Mouse (Mus musculus) midbrain, embryonic 14.5 days (tissue): ENCODE results near the gene Elf4. TPM values are rescaled to one million over a fixed set of nuclear protein-coding genes. Genes with fewer than 3 reads are reported as not detected.

Experiments used
- ATAC-seq: fragments of 200-750 bp; cut with Nextera tagmentation; 2 replicates; pipeline ENCODE4 v1.8.0; 2017; ENCODE audit warnings: moderate number of reproducible peaks, moderate library complexity; ENCODE audit not compliant: low FRiP score, low TSS enrichment
- DNase-seq: peaks from one replicate; pipeline ENCODE4 v3.0.0-alpha.2; 2015
- H3K27ac ChIP-seq: fragments of 300-500 bp; sonication (generic); replicated peaks from 2 replicates; pipeline ENCODE4 v1.5.1; 2014; ENCODE audit warnings: mild to moderate bottlenecking, low read depth, low read length, moderate library complexity
- H3K27me3 ChIP-seq: fragments of 300-500 bp; sonication (generic); 2 replicates; pipeline ENCODE4 v1.6.1; 2014; ENCODE audit warnings: low read length, control low read depth, mixed read lengths; ENCODE audit not compliant: control insufficient read depth, insufficient read depth
- H3K36me3 ChIP-seq: fragments of 300-500 bp; sonication (generic); 2 replicates; pipeline ENCODE4 v1.6.1; 2014; ENCODE audit warnings: low read length, control low read depth; ENCODE audit not compliant: control insufficient read depth, insufficient read depth
- H3K4me1 ChIP-seq: fragments of 300-500 bp; sonication (generic); 2 replicates; pipeline ENCODE4 v1.6.1; 2014; ENCODE audit warnings: mild to moderate bottlenecking, antibody characterized with exemption, low read length, control low read depth; ENCODE audit not compliant: control insufficient read depth, insufficient read depth
- H3K4me2 ChIP-seq: fragments of 300-500 bp; sonication (generic); 2 replicates; pipeline ENCODE4 v1.6.1; 2014; ENCODE audit warnings: mild to moderate bottlenecking, low read length, moderate library complexity
- H3K4me3 ChIP-seq: fragments of 300-500 bp; sonication (generic); replicated peaks from 2 replicates; pipeline ENCODE4 v1.5.1; 2014; ENCODE audit warnings: low read depth, low read length
- H3K9ac ChIP-seq: fragments of 300-500 bp; sonication (generic); replicated peaks from 2 replicates; pipeline ENCODE4 v1.6.1; 2014; ENCODE audit warnings: mild to moderate bottlenecking, low read length, moderate library complexity
- H3K9me3 ChIP-seq: fragments of 300-500 bp; sonication (generic); 2 replicates; pipeline ENCODE4 v1.6.1; 2016; ENCODE audit warnings: low read length, control low read depth, mixed read lengths; ENCODE audit not compliant: control insufficient read depth
- WGBS: fragments of 180-500 bp; shearing (Covaris S2); extraction: QIAGEN DNeasy Blood & Tissue Kit; methylation state at CpG from one replicate; pipeline ENCODE4 v1.1.7; 2014; 5-methylcytosine and 5-hydroxymethylcytosine counted together
- polyA plus RNA-seq: library from polyadenylated mRNA; unstranded; fragments of >200 nt; fragmentation: Nextera tagmentation; extraction: Ambion mirVana; gene quantifications from 2 replicates; pipeline ENCODE4 v1.2.1, GENCODE M21; 2014

The Elf4 gene
- polyA plus RNA-seq = 0.20 and 0.95 TPM in 2 replicates

DNA sequence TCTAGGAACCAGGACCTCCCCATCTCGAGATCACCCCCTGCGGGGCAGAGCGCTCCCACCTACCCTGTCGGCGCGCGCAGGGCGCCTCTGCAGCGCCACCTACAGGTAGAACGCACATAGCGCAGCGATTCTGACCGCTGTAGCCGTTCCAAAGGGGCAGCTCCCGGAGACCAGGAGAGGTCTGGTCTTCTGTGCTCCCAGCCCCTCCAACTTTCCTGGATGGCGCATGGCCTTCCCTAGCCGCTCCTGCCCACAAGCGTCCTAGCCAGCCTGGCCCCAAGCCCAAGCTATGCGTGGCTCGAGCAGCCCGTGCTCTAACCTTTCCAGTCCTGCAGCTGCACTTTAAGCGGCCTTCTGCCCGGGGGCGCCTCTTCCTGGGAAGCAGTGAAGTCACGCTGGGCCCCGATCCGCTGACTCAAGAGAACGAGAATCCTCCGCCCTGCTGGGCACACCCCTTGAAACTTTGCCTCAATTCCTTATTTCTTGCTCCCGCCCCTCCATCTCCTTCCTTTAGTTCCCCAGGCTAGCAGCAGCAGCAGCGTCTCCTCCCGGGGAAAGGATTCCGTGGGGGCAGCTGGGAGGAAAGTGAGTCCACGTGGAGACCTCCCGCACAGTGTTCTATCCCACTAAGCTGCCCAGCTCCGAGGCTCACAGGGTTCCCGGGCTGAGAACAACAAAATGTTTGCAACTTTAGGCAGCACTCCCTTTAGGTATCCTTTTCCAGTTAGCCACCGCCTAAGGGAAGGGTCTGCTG, at the start of gene Elf4:
TSS of gene Elf4 (minus strand) at position 379 of the 754 bp plus-strand sequence.
- Histone ChIP-seq H3K36me3 (no peaks in the 10 kb centered on the region), H3K4me2 (peak within 1 kb of the TSS; percentile 56), H3K4me3 (peak within 1 kb of the TSS; percentile 26), H3K27ac (no peak within 1 kb of the TSS), H3K27me3 (no peaks in the 10 kb centered on the region), H3K4me1 (no peaks in the 10 kb centered on the region), H3K9ac (peak within 1 kb of the TSS; percentile 43), H3K9me3 (no peaks in the 10 kb centered on the region)
- 17% methylated on average over 38 of the region's 38 CpGs for WGBS
- DNase-seq (peak; percentile 82), ATAC-seq (peak; percentile 80)

DNA sequence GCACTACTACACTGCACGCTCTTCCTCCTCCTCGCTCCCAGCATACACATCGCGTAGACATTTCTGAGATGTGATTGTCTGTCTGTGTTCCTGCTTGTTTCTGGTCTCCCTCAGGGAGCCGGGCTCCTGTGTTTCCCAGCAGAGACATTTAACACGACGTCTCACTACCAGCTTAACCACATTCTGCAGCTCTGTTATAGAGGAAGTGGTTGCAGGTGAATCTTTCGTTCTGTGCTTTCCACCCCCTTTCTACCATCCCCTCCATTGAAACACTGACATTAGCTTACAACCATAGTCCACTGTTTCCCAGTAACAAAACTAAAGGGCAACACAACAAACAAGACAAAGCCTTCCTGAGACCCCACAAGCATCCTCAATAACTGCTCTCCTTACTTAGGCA, 30.8 kb upstream of the Elf4 start:
- Histone ChIP-seq H3K4me3 (no peak overlapping the region), H3K9ac (no peak overlapping the region), H3K4me1 (no peaks in the 10 kb centered on the region), H3K27me3 (no peaks in the 10 kb centered on the region), H3K9me3 (no peaks in the 10 kb centered on the region), H3K36me3 (0 out of 2 replicates have a peak, but pooled peaks cover 4% of the 10 kb centered on the region), H3K27ac (no peak overlapping the region), H3K4me2 (no peak overlapping the region)
- DNase-seq = no peak
- WGBS = 94% methylated on average over 8 of the region's 8 CpGs
- no peak for ATAC-seq

DNA sequence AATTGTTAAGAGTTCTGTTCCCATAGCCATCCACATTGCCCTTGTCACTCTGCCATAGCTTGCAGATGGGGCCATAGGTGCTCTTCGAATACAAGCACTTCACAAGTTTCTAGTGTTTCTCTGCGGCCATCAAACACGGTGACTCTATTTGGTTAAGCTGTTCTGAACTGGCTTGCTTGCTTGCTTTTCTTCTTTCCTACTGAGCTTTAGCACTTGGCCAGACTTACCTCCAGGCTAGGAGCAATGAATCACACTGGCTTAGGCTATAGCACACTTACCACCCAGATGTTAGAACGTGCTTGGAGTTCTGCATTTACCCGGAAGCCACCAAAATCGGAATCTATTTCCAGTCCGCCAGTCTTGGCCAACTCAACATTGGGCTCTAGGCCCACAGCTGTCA, 18.8 kb upstream of the Elf4 start:
- Histone ChIP-seq H3K9me3 (no peaks in the 10 kb centered on the region), H3K4me3 (no peak overlapping the region), H3K27me3 (no peaks in the 10 kb centered on the region), H3K4me1 (no peaks in the 10 kb centered on the region), H3K4me2 (no peak overlapping the region), H3K9ac (no peak overlapping the region), H3K36me3 (peaks cover 32% of the 10 kb centered on the region), H3K27ac (no peak overlapping the region)
- WGBS = 95% methylated on average over 7 of the region's 7 CpGs
- ATAC-seq (no peak), DNase-seq (no peak)

DNA sequence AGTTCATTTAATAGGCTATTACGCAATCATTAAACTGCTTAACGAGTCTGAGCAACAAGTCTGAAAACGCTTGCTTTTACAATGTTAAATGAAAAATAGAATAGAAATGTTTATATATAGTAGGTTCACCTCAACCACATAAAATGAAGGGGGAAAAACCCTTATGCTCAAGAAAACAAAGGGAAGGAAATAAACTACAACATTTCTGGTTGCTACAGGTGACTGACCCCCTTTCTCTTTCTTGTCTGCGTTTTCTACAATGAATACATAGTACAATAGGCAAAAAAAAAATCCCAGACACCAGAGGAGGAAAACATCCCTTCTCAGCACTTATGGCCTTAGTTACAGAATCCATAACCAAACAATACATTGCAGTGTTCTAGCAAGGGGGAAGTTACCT, 18.2 kb upstream of the Elf4 start:
- DNase-seq (no peak), ATAC-seq (no peak)
- no peak overlapping the region for H3K9ac ChIP-seq
- no peak overlapping the region for H3K4me2 ChIP-seq
- no peak overlapping the region for H3K27ac ChIP-seq
- no peaks in the 10 kb centered on the region for H3K27me3 ChIP-seq
- 90% methylated on average over 4 of the region's 4 CpGs for WGBS
- H3K9me3 ChIP-seq = no peaks in the 10 kb centered on the region
- peaks cover 36% of the 10 kb centered on the region for H3K36me3 ChIP-seq
- H3K4me3 ChIP-seq = no peak overlapping the region
- H3K4me1 ChIP-seq = no peaks in the 10 kb centered on the region

DNA sequence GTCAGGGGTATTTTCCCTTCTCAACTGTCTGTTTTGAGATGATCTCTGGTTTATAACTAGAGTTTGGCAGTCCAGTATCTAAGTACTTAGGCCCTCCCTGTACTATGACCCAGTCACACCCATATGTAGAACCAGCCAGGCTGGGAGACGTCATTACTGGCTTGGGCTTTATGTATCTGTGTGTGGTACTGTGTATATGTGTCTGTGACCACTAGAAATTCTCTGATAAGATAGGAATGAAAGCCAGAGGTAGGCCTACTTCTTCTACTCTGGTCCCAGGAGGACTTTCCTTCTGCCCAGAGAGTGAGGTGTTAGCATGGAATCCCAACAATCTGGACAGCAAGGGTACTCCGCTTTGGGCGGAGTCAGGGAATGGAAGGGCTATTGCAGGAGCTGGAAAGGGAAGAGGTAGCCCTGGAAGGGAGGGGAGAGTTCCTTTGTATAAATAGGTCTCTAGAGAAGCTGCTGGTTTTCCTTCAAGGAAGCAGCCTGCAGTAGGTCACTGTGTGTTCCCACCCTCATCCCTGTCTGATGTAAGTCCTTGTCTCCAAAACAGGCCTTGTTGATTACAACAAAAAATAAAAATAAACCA, 4.5 kb upstream of the Elf4 start:
- no peaks in the 10 kb centered on the region for H3K27me3 ChIP-seq
- no peak overlapping the region for H3K9ac ChIP-seq
- WGBS = 88% methylated on average over 3 of the region's 3 CpGs
- H3K36me3 ChIP-seq = 0 out of 2 replicates have a peak, but pooled peaks cover 1% of the 10 kb centered on the region
- DNase-seq (no peak), ATAC-seq (no peak)
- H3K4me3 ChIP-seq = no peak overlapping the region
- H3K4me2 ChIP-seq = no peak overlapping the region
- no peak overlapping the region for H3K27ac ChIP-seq
- no peaks in the 10 kb centered on the region for H3K4me1 ChIP-seq
- no peaks in the 10 kb centered on the region for H3K9me3 ChIP-seq

DNA sequence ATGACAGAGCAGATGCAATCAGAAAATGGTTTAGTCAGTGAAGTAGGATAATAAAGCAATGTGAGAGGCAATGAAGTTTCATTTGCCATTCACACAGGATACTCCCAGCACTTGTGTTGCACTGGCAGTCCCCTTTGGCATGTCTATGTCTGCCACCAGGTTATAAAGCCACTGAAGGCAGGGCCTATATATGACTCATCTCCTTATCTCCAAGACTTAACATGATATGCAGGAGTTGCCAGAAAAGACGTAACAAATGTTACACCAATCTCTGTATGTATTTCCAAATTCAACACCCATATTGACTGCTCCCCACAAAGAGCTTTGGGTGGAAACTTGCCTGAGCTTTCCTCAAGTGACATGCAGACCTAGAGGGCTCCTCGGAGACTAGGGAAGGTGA, 3.2 kb upstream of the Elf4 start:
- no peak overlapping the region for H3K4me3 ChIP-seq
- no peak for ATAC-seq
- no peak overlapping the region for H3K4me2 ChIP-seq
- DNase-seq = no peak
- no peaks in the 10 kb centered on the region for H3K4me1 ChIP-seq
- H3K27me3 ChIP-seq = no peaks in the 10 kb centered on the region
- no peaks in the 10 kb centered on the region for H3K9me3 ChIP-seq
- H3K36me3 ChIP-seq = no peaks in the 10 kb centered on the region
- no peak overlapping the region for H3K9ac ChIP-seq
- 84% methylated on average over 2 of the region's 2 CpGs for WGBS
- H3K27ac ChIP-seq = no peak overlapping the region

DNA sequence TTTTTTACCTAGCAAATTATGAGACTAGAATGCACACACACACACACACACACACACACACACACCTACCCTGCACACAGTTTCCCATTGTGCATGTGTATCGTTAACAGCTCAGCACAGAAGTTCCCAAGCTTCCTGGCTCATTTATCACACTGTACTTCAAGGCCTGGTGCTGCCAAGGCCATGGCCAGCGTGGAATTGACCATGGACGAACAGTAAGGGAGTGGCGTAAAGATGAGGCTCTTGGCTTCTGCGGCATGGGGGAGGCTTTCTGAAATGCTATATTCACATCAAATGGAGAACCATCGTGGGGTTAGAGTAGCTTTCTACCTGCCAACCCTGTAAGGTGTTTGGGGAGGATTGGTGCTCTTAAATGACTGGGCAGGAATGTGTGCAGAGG, 1.5 kb upstream of the Elf4 start:
- 93% methylated on average over 6 of the region's 6 CpGs for WGBS

DNA sequence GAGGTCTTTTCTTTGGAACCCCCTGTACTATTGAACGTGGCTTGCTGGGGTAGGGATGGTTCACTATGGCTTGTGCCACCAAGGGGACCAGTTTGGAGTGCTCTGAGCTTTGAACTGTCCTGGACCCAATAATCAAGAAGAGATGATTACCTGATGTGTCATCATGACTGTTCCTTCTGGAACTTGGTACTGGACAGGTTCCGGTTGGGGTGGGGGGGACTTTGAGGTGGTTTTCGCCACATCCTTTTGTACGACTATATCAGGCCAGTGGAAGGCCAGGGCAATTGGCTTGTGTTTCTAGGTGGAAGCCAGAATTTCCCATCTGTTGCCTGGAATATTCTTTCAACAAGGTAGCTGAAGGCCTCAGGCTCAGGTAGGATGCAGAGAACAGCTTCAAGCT, 704 bp upstream of the Elf4 start:
- no peak overlapping the region for H3K4me2 ChIP-seq
- H3K9ac ChIP-seq = no peak overlapping the region
- 88% methylated on average over 4 of the region's 4 CpGs for WGBS
- H3K9me3 ChIP-seq = no peaks in the 10 kb centered on the region
- no peak for ATAC-seq
- H3K4me3 ChIP-seq = no peak overlapping the region
- no peaks in the 10 kb centered on the region for H3K27me3 ChIP-seq
- H3K27ac ChIP-seq = no peak overlapping the region
- no peaks in the 10 kb centered on the region for H3K4me1 ChIP-seq
- DNase-seq = no peak
- H3K36me3 ChIP-seq = no peaks in the 10 kb centered on the region

More for the DNA sequence above, 1.5 kb upstream of the Elf4 start:
- H3K4me1 ChIP-seq = no peaks in the 10 kb centered on the region
- DNase-seq = no peak
- no peak for ATAC-seq
- no peak overlapping the region for H3K4me3 ChIP-seq
- H3K27me3 ChIP-seq = no peaks in the 10 kb centered on the region
- H3K36me3 ChIP-seq = no peaks in the 10 kb centered on the region
- H3K4me2 ChIP-seq = no peak overlapping the region
- no peak overlapping the region for H3K9ac ChIP-seq
- H3K9me3 ChIP-seq = no peaks in the 10 kb centered on the region
- no peak overlapping the region for H3K27ac ChIP-seq

DNA sequence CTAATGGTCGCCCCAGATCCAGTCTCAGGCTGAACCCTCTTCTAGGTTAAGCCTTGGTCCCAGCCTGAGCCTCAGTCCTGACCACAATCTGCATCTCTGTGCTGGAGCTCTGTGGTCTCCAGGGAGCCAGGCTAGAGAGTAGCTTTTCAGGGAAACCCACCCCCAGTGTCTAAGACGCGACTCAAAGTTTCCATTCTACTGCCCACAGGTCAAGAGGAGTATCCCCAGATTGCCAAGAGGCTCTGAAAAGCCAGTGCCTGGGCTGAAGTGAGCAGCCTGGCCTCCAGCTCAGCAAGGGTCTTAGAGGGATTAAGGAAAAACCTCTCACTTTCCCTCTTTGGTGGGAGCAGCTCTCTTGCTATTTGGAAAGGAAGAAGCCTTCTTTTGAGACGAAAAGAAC, 635 bp downstream of the Elf4 start:
- ATAC-seq (no peak; the same call in 1 of the 2 replicates), DNase-seq (no peak)
- Histone ChIP-seq H3K4me2 (peak overlapping the region; percentile 56), H3K27ac (no peak overlapping the region), H3K4me1 (no peaks in the 10 kb centered on the region), H3K4me3 (peak overlapping the region; percentile 26; the same call in 1 of the 2 replicates), H3K9ac (no peak overlapping the region), H3K9me3 (no peaks in the 10 kb centered on the region), H3K36me3 (no peaks in the 10 kb centered on the region), H3K27me3 (no peaks in the 10 kb centered on the region)
- WGBS = 19% methylated on average over 4 of the region's 4 CpGs
